Mouse (Mus musculus): Measurements from ENCODE around the gene Olfr612.
"Not testable (repeated sequence)": the region's sequence is repeated elsewhere in the genome, so short reads cannot be mapped to it uniquely, and the experiment has no call there.

DNA sequence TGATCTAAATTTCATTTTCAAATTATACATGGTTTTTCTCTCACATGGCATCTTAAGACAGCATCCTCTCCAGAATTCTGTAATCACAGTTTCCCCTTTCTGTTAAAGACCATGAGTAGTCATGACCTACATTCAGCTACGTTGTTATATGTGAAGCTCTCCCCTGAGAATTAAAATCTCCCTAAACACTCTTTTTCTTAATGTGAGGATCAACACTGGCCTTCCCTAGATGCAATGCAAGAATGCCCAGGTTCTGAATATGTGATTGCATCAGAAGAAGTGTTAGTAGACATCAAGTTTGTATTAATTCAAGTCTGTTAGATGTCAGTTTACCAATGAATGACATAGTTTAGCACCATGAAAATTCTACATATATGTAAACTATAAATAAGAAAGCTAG is 21.8 kb downstream of the Olfr612 start, which contains the start of gene Olfr611:
- not testable (repeated sequence) for TF ChIP-seq CTCF, EP300 (IDR thresholded peaks at IDR 0.05; ENCODE audit: low read depth)

All from heart, postnatal 0 days (tissue).